Mouse (Mus musculus): ENCODE measurements around the gene Mark3. TPM values are rescaled to one million over a fixed set of nuclear protein-coding genes. Genes with fewer than 3 reads are reported as not detected.

The Mark3 gene
- polyA plus RNA-seq, 1 experiment from 2014 or later = 49.2 TPM

DNA sequence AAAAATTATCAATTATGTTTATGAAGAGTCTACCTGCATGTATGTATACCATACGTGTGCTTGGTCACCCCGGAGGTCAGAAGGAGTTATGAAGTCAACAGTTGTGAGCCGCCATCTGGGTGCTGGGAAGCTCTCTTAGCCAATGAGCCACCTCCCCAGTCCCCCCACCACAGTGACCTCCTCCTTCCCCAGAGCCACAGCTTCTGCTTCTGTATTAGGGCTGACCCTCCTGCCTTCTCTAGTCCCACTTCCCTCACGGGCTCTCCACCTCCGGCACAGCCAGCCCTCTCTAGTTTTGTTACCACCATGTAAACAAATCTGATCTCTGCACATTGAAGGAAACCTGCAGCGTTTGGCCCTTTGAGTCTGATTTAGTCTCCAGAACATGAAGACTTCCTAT is 16.8 kb upstream of the Mark3 start:
- no peak overlapping the region for H3K9ac ChIP-seq (replicated peaks; ENCODE audit: low read depth, low read length)
- 81% methylated on average over 6 of the region's 6 CpGs for WGBS

DNA sequence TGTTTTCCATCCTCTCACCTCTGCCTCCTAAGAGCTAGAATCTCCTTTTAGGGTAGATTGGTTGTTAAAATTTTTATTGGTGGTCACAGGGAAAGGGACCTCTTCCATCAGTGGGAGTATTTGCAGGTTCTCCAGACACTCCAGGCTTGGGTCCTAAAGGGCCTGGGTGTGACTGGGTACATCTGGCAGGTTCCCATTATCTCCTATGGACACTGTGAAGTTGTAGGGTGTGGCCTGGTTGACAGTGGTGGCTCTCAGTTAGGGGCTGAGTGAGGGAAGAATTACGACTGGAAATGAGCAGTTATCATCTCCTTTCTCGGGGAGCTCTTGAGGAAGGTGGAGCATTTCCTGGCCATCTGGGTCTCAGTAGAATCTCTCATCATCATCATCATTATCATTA is 15.7 kb upstream of the Mark3 start:
- Histone ChIP-seq H3K27ac (ENCODE audit: low read length) (no peak overlapping the region), H3K4me2 (ENCODE audit: low read length) (no peak overlapping the region), H3K36me3 (ENCODE audit: control insufficient read depth, insufficient read depth) (no peaks in the 10 kb centered on the region), H3K9me3 (ENCODE audit: control insufficient read depth, low read length) (no peaks in the 10 kb centered on the region), H3K4me1 (replicated peaks; ENCODE audit: control insufficient read depth, insufficient read depth, low read length) (0 out of 2 replicates have a peak, but pooled peaks cover 4% of the 10 kb centered on the region), H3K27me3 (replicated peaks; ENCODE audit: control insufficient read depth, insufficient read depth, low read length) (no peaks in the 10 kb centered on the region), H3K4me3 (replicated peaks; ENCODE audit: low read length) (no peak overlapping the region), H3K9ac (replicated peaks; ENCODE audit: low read depth, low read length) (no peak overlapping the region)
- no peak for ATAC-seq
- WGBS = 71% methylated on average over 2 of the region's 2 CpGs

More for the DNA sequence above, 16.8 kb upstream of the Mark3 start:
- H3K4me3 ChIP-seq (replicated peaks; ENCODE audit: low read length) = no peak overlapping the region
- no peaks in the 10 kb centered on the region for H3K9me3 ChIP-seq (ENCODE audit: control insufficient read depth, low read length)
- H3K36me3 ChIP-seq (ENCODE audit: control insufficient read depth, insufficient read depth) = no peaks in the 10 kb centered on the region
- no peak overlapping the region for H3K4me2 ChIP-seq (ENCODE audit: low read length)
- no peak for ATAC-seq
- 0 out of 2 replicates have a peak, but pooled peaks cover 4% of the 10 kb centered on the region for H3K4me1 ChIP-seq (replicated peaks; ENCODE audit: control insufficient read depth, insufficient read depth, low read length)
- H3K27me3 ChIP-seq (replicated peaks; ENCODE audit: control insufficient read depth, insufficient read depth, low read length) = no peaks in the 10 kb centered on the region
- H3K27ac ChIP-seq (ENCODE audit: low read length) = no peak overlapping the region

DNA sequence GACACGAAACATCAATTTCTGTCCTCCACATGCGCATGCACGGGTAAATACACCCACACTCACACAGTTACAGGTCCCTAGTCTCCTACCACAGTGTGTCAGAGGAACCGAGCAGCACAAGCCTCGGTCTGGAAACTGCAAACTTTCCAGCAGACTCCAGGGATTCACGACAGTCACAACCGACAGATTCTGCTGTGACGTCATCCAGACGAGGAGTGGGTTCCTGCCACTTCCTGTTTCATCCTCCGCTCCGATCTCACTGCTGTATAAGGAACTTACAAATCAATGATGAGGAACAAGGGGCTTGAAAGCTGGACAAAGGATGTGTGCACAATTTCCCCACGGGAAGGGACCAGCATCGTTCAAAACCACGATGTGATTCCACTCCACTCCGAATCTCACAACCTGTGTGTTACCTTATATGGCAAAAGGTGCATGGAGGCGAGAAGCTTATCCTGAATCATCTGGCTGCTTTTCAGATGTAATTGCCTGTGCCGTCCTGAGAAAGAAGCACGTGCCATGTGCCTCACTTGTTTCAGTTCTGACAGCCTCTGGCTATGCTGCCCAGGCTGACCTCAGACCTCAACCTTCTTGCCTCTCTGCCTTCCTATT is 14.6 kb upstream of the Mark3 start:
- Histone ChIP-seq H3K27me3 (replicated peaks; ENCODE audit: control insufficient read depth, insufficient read depth, low read length) (no peaks in the 10 kb centered on the region), H3K4me3 (replicated peaks; ENCODE audit: low read length) (peak overlapping the region; percentile 13), H3K4me1 (replicated peaks; ENCODE audit: control insufficient read depth, insufficient read depth, low read length) (0 out of 2 replicates have a peak, but pooled peaks cover 4% of the 10 kb centered on the region), H3K36me3 (ENCODE audit: control insufficient read depth, insufficient read depth) (no peaks in the 10 kb centered on the region), H3K9ac (replicated peaks; ENCODE audit: low read depth, low read length) (0 out of 2 replicates have a peak overlapping the region, but pooled peaks have one; percentile 27), H3K9me3 (ENCODE audit: control insufficient read depth, low read length) (no peaks in the 10 kb centered on the region), H3K4me2 (ENCODE audit: low read length) (peak overlapping the region; percentile 15; the same call in 1 of the 2 replicates), H3K27ac (ENCODE audit: low read length) (peak overlapping the region; percentile 24)
- 59% methylated on average over 18 of the region's 18 CpGs for WGBS
- ATAC-seq = peak; percentile 61

DNA sequence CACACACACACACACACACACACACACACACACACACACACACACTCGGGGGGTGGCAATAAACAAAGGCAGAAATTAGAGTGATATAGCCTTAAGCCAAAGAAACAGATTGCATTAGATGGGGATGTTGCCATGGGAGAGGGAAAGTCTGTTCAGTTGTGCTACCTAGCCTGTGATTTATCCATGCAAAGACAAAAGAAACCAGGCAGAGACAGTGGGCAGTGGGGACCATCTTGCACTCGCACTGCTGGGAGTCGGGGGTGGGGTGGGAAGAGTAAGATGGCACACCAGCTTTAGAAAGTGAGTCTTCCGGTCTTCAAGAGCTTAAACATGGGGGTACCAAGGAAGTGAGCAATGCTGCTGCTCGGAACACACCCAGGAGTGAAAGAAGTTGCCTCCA is 14.0 kb upstream of the Mark3 start:
- H3K27ac ChIP-seq (ENCODE audit: low read length) = peak overlapping the region; percentile 24; the same call in 1 of the 2 replicates

DNA sequence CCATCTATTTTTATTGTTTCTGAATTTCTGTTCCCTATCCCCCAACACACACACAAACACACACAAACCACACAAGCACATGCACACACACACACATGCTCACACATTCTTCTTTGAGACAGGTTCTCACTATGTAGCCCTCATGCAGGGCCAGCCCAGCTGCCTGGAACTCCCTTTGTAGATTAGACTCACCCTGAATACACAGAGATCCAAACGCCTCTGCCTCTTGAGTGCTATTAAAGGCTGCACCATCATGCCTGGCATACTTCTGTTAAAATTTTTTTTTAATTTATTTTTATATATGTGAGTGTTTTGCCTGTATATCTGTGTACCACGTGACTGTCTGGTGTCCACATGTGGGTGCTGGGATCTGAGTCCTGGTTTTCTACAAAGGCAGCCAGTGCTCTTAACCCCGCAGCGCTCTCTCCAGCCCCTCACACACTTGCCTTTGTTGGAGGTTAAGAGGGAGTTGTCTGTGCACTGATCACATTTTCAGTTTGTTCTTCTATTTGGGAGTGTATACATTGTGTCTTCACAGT is 12.0 kb upstream of the Mark3 start:
- no peak overlapping the region for H3K4me2 ChIP-seq (ENCODE audit: low read length)
- no peak overlapping the region for H3K9ac ChIP-seq (replicated peaks; ENCODE audit: low read depth, low read length)
- no peaks in the 10 kb centered on the region for H3K9me3 ChIP-seq (ENCODE audit: control insufficient read depth, low read length)
- H3K27ac ChIP-seq (ENCODE audit: low read length) = no peak overlapping the region
- H3K36me3 ChIP-seq (ENCODE audit: control insufficient read depth, insufficient read depth) = no peaks in the 10 kb centered on the region
- no peak overlapping the region for H3K4me3 ChIP-seq (replicated peaks; ENCODE audit: low read length)
- 42% methylated on average over 4 of the region's 4 CpGs for WGBS
- no peaks in the 10 kb centered on the region for H3K27me3 ChIP-seq (replicated peaks; ENCODE audit: control insufficient read depth, insufficient read depth, low read length)
- H3K4me1 ChIP-seq (replicated peaks; ENCODE audit: control insufficient read depth, insufficient read depth, low read length) = 0 out of 2 replicates have a peak, but pooled peaks cover 4% of the 10 kb centered on the region
- no peak for ATAC-seq

More for the DNA sequence above, 14.0 kb upstream of the Mark3 start:
- H3K9ac ChIP-seq (replicated peaks; ENCODE audit: low read depth, low read length) = no peak overlapping the region
- peak overlapping the region; percentile 15; the same call in 1 of the 2 replicates for H3K4me2 ChIP-seq (ENCODE audit: low read length)
- peak; percentile 28; the same call in 1 of the 2 replicates for ATAC-seq
- no peaks in the 10 kb centered on the region for H3K9me3 ChIP-seq (ENCODE audit: control insufficient read depth, low read length)
- no peaks in the 10 kb centered on the region for H3K36me3 ChIP-seq (ENCODE audit: control insufficient read depth, insufficient read depth)
- 0 out of 2 replicates have a peak, but pooled peaks cover 4% of the 10 kb centered on the region for H3K4me1 ChIP-seq (replicated peaks; ENCODE audit: control insufficient read depth, insufficient read depth, low read length)
- 59% methylated on average over 5 of the region's 5 CpGs for WGBS
- H3K4me3 ChIP-seq (replicated peaks; ENCODE audit: low read length) = no peak overlapping the region
- H3K27me3 ChIP-seq (replicated peaks; ENCODE audit: control insufficient read depth, insufficient read depth, low read length) = no peaks in the 10 kb centered on the region

DNA sequence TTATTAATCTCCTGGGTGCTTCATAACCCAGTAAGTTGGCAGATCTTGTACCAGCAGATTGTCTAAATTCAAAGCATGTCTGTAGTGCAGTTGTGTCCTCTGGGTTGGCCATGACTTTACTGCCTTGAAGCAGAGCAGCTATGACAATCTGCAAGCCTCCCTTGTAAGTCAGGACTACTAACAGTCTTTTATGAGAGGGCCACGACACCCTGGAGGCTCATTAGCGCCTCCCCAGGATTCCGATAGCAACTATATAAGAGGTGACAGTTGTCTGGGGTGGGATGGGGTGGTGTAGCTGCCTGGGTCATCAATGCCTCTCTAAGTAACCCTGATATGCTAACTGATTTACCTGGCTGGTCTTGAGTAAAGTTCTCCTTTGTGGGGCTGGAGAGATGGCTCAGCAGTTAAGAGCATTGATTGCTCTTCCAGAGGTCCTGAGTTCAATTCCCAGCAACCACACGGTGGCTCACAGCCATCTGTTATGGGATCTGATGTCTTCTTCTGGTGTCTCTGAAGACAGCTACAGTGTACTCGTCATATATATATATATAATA is 11.2 kb upstream of the Mark3 start:
- Histone ChIP-seq H3K4me1 (replicated peaks; ENCODE audit: control insufficient read depth, insufficient read depth, low read length) (0 out of 2 replicates have a peak, but pooled peaks cover 4% of the 10 kb centered on the region), H3K9ac (replicated peaks; ENCODE audit: low read depth, low read length) (no peak overlapping the region), H3K4me2 (ENCODE audit: low read length) (no peak overlapping the region), H3K27me3 (replicated peaks; ENCODE audit: control insufficient read depth, insufficient read depth, low read length) (no peaks in the 10 kb centered on the region), H3K9me3 (ENCODE audit: control insufficient read depth, low read length) (no peaks in the 10 kb centered on the region), H3K4me3 (replicated peaks; ENCODE audit: low read length) (no peak overlapping the region), H3K27ac (ENCODE audit: low read length) (no peak overlapping the region), H3K36me3 (ENCODE audit: control insufficient read depth, insufficient read depth) (no peaks in the 10 kb centered on the region)
- 48% methylated on average over 5 of the region's 5 CpGs for WGBS
- no peak for ATAC-seq

DNA sequence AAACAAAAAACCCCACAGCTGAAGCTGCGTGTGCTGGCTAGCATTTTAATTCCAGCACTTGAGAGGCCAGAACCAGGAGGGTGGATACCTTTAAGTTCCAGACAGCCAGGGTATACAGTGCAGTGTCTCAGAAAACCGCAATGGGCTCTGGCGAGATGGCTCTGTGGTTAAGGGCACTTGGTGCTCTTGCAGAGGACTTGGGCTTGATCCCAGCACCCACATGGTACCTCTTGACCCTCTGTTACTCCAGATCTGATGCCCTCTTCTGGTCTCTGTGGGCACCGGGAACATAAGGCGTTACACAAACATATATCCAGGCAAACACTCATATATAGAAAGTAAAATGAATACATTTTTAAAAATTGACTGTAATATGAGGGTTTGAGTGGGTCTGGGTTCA is 9.0 kb upstream of the Mark3 start:
- Histone ChIP-seq H3K4me3 (replicated peaks; ENCODE audit: low read length) (no peak overlapping the region), H3K9me3 (ENCODE audit: control insufficient read depth, low read length) (no peaks in the 10 kb centered on the region), H3K27me3 (replicated peaks; ENCODE audit: control insufficient read depth, insufficient read depth, low read length) (no peaks in the 10 kb centered on the region), H3K27ac (ENCODE audit: low read length) (no peak overlapping the region), H3K4me1 (replicated peaks; ENCODE audit: control insufficient read depth, insufficient read depth, low read length) (0 out of 2 replicates have a peak, but pooled peaks cover under 1% of the 10 kb centered on the region), H3K36me3 (ENCODE audit: control insufficient read depth, insufficient read depth) (no peaks in the 10 kb centered on the region), H3K9ac (replicated peaks; ENCODE audit: low read depth, low read length) (no peak overlapping the region), H3K4me2 (ENCODE audit: low read length) (no peak overlapping the region)
- 81% methylated on average over 5 of the region's 5 CpGs for WGBS
- no peak for ATAC-seq

DNA sequence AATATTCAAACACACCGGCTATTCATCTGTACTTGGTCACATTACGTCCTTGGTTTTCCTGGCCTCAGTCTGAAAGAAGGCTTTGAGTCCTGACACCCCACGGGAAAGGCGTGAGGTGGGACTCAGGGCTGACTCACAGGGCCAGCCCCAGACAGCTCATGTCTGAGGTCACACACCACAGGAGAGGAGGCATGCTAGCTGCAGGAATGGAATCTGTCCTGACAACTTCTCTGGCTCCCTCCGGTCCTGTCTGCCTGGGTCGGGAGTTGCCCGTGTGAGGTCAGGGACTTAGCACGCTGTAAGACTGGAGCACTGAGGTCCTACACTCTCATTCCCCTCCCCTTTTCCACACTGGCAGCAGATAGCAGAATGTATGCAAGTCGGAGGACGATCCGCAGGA is 5.5 kb upstream of the Mark3 start:
- Histone ChIP-seq H3K27ac (ENCODE audit: low read length) (no peak overlapping the region), H3K27me3 (replicated peaks; ENCODE audit: control insufficient read depth, insufficient read depth, low read length) (no peaks in the 10 kb centered on the region), H3K4me2 (ENCODE audit: low read length) (no peak overlapping the region), H3K36me3 (ENCODE audit: control insufficient read depth, insufficient read depth) (no peaks in the 10 kb centered on the region), H3K9me3 (ENCODE audit: control insufficient read depth, low read length) (no peaks in the 10 kb centered on the region), H3K9ac (replicated peaks; ENCODE audit: low read depth, low read length) (no peak overlapping the region), H3K4me3 (replicated peaks; ENCODE audit: low read length) (no peak overlapping the region), H3K4me1 (replicated peaks; ENCODE audit: control insufficient read depth, insufficient read depth, low read length) (peaks cover 15% of the 10 kb centered on the region)
- no peak for ATAC-seq
- 73% methylated on average over 11 of the region's 11 CpGs for WGBS

DNA sequence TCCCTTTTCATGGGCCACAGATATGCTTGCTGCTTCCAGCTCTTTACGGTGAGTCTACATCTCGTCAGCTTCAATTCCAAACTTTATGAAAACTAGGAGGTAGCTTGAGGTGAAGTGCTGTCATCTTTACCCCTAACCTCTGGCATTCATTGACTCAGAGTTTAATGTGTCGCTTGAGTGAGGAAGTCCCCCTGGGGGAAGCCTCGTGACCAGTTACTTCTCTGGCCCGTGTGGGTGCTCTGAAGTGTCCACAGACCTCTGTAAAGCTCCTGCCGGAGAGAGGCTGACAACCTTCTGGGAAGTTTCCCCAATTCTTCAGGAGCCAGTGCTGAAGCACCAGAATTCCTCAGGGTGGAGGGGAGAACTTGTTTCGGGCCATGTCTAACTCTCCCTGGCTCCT is 1.9 kb upstream of the Mark3 start:
- WGBS = 92% methylated on average over 7 of the region's 7 CpGs
- H3K9me3 ChIP-seq (ENCODE audit: control insufficient read depth, low read length) = no peaks in the 10 kb centered on the region
- H3K4me1 ChIP-seq (replicated peaks; ENCODE audit: control insufficient read depth, insufficient read depth, low read length) = peaks cover 25% of the 10 kb centered on the region
- H3K36me3 ChIP-seq (ENCODE audit: control insufficient read depth, insufficient read depth) = no peaks in the 10 kb centered on the region
- no peak overlapping the region for H3K4me3 ChIP-seq (replicated peaks; ENCODE audit: low read length)
- no peak overlapping the region for H3K4me2 ChIP-seq (ENCODE audit: low read length)
- H3K27ac ChIP-seq (ENCODE audit: low read length) = no peak overlapping the region
- no peak overlapping the region for H3K9ac ChIP-seq (replicated peaks; ENCODE audit: low read depth, low read length)
- no peaks in the 10 kb centered on the region for H3K27me3 ChIP-seq (replicated peaks; ENCODE audit: control insufficient read depth, insufficient read depth, low read length)
- no peak for ATAC-seq

All from forebrain, embryonic 16.5 days (tissue).